13 mouse cellular contexts compared by ENCODE assay signal in the genomic region with DNA sequence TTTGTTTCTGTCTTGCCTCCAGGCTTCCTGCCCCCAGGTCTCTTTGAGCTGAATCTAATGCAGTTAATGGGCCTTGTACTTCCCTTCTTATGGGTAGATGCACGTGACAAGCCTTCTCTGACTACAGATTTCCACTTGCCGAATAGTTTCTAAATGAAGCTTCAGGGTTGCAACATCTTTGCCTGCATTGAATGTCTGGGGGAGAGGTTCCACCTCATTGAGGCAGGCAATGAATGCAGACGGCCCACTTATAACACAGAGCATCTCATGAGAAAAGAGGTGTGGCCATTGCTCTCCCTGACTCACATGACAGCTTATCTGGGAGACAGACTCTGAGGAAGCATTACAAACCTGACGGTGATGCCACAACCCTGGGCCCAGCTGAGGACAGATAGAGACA.
DNase-seq lines count a peak whose midpoint lies in the region; ATAC-seq lines count a peak whose summit lies in the region.
"Had no signal": no experiment of that assay in that cellular context is flagged by ENCODE, and none has a peak within 500 bp of the region (broad histone marks: within the 10 kb centered on the region; RNA-seq: fewer than 3 reads in every experiment).

No protein-coding gene starts in this region.

- 0 out of 2 replicates have a peak, but pooled peaks have one; percentile 44 for ATAC-seq in megakaryocyte-erythroid progenitor cell, adult 5-6 weeks (replicated peaks; ENCODE audit: low FRiP score, low TSS enrichment, poor library complexity, severe bottlenecking)

- peak; percentile 57 for DNase-seq in layer of hippocampus, adult 9-11 months
- DNase-seq in layer of hippocampus, postnatal 25 days (ENCODE audit: extremely low spot score in 1 of 2, low spot score in 1 of 2): no peak
- peak; percentile 22 for DNase-seq in CD4-positive, CD25-positive, alpha-beta regulatory T cell, adult 2 months (ENCODE audit: low read depth, low spot score)
- DNase-seq in brain, adult 2 months (ENCODE audit: low read depth, low spot score): peak; percentile 24
- DNase-seq in layer of hippocampus, adult 8-10 months (ENCODE audit: low spot score in 2 of 2): no peak
- no peak for DNase-seq in ovary, postnatal 10 days (ENCODE audit: low spot score)
- no peak for DNase-seq in frontal cortex, adult 2 months (ENCODE audit: extremely low spot score in 1 of 2, low spot score in 1 of 2)
- DNase-seq: cerebellum, adult 9-11 months; heart, postnatal 36 days; kidney, adult 11 months; midbrain, embryonic 14.5 days; right cerebral cortex, postnatal 14 days had no signal

Comparison
In these comparisons a context has a peak if more than half of its experiments do, and no peak if none do; other contexts are left out.
1. DNase-seq: peak in layer of hippocampus, adult 9-11 months (single experiment), CD4-positive, CD25-positive, alpha-beta regulatory T cell, adult 2 months (single experiment) and brain, adult 2 months (single experiment); none in layer of hippocampus, postnatal 25 days (0 of 2), layer of hippocampus, adult 8-10 months (0 of 2), ovary, postnatal 10 days (single experiment) and frontal cortex, adult 2 months (0 of 2).